Mouse (Mus musculus): ENCODE measurements around the gene Carns1. TPM values are rescaled to one million over a fixed set of nuclear protein-coding genes. Genes with fewer than 3 reads are reported as not detected.
"Not testable (repeated sequence)": the region's sequence is repeated elsewhere in the genome, so short reads cannot be mapped to it uniquely, and the experiment has no call there.

Carns1 gene
- polyA plus RNA-seq, 1 experiment from 2014 or later, result 2.6 TPM

GRCm38 (mm10) chr19:4136463-4136862 is 38.8 kb downstream of the Carns1 start:
- Histone ChIP-seq H3K27me3 (no peaks in the 10 kb centered on the region), H3K4me3 (no peak overlapping the region), H3K36me3 (peaks cover 18% of the 10 kb centered on the region), H3K27ac (no peak overlapping the region), H3K4me2 (replicated peaks) (no peak overlapping the region), H3K4me1 (no peaks in the 10 kb centered on the region), H3K9ac (no peak overlapping the region), H3K9me3 (no peaks in the 10 kb centered on the region)
- WGBS, result 75% methylated on average over 5 of the region's 5 CpGs
- no peak for ATAC-seq (ENCODE audit: insufficient number of reproducible peaks, insufficient read depth, low FRiP score, low TSS enrichment)

GRCm38 (mm10) chr19:4135963-4136345 is 39.3 kb downstream of the Carns1 start:
- WGBS, result 27% methylated on average over 8 of the region's 8 CpGs
- not testable (repeated sequence) for H3K4me2 ChIP-seq (replicated peaks); H3K9me3 ChIP-seq; H3K27ac ChIP-seq; H3K27me3 ChIP-seq; ATAC-seq (ENCODE audit: insufficient number of reproducible peaks, insufficient read depth, low FRiP score, low TSS enrichment); H3K9ac ChIP-seq; H3K4me3 ChIP-seq; H3K4me1 ChIP-seq
- H3K36me3 ChIP-seq, result peaks cover 23% of the 10 kb centered on the region

- H3K4me1 ChIP-seq; H3K9me3 ChIP-seq; ATAC-seq (ENCODE audit: insufficient number of reproducible peaks, insufficient read depth, low FRiP score, low TSS enrichment); H3K27ac ChIP-seq; H3K27me3 ChIP-seq; H3K4me2 ChIP-seq (replicated peaks); H3K4me3 ChIP-seq; H3K9ac ChIP-seq: not testable (repeated sequence)
- WGBS, result 72% methylated on average over 6 of the region's 6 CpGs
- peaks cover 28% of the 10 kb centered on the region for H3K36me3 ChIP-seq
These were observed 39.9 kb downstream of the Carns1 start for GRCm38 (mm10) chr19:4135229-4135962.

- H3K27ac ChIP-seq, result no peak overlapping the region
- no peaks in the 10 kb centered on the region for H3K27me3 ChIP-seq
- ATAC-seq (ENCODE audit: insufficient number of reproducible peaks, insufficient read depth, low FRiP score, low TSS enrichment), result no peak
- no peaks in the 10 kb centered on the region for H3K4me1 ChIP-seq
- no peaks in the 10 kb centered on the region for H3K9me3 ChIP-seq
- H3K4me3 ChIP-seq, result no peak overlapping the region
- WGBS, result 88% methylated on average over 4 of the region's 4 CpGs
- no peak overlapping the region for H3K9ac ChIP-seq
- H3K4me2 ChIP-seq (replicated peaks), result no peak overlapping the region
- H3K36me3 ChIP-seq, result peaks cover 38% of the 10 kb centered on the region
These were observed 40.9 kb downstream of the Carns1 start for GRCm38 (mm10) chr19:4134354-4134753.

DNA sequence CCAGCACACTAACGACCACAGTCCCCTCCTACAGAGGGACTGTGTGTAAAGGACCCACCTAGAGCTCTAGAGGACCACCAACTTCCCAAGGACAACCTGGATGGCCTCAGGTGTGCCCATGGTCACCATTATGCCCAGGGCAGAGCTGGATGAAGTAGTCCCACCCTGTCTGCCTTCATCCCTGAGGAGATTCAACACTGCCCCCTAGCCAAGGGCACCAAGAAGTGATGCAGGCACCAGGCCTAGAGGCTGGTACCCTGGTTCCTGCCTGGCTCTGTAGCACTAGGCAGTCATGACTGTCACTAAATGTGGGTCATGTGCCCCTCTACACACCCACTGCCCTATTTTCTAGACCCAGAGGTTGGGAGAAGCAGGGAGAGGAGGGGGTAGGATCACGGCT is 43.5 kb downstream of the Carns1 start:
- no peak overlapping the region for H3K4me2 ChIP-seq (replicated peaks)
- 86% methylated on average over 2 of the region's 2 CpGs for WGBS
- H3K9ac ChIP-seq, result no peak overlapping the region
- H3K4me1 ChIP-seq, result peaks cover 5% of the 10 kb centered on the region
- no peaks in the 10 kb centered on the region for H3K9me3 ChIP-seq
- H3K4me3 ChIP-seq, result no peak overlapping the region
- H3K27me3 ChIP-seq, result no peaks in the 10 kb centered on the region
- ATAC-seq (ENCODE audit: insufficient number of reproducible peaks, insufficient read depth, low FRiP score, low TSS enrichment), result no peak
- no peak overlapping the region for H3K27ac ChIP-seq
- peaks cover 49% of the 10 kb centered on the region for H3K36me3 ChIP-seq

- H3K4me2 ChIP-seq (replicated peaks), result no peak overlapping the region
- no peaks in the 10 kb centered on the region for H3K27me3 ChIP-seq
- no peak overlapping the region for H3K9ac ChIP-seq
- H3K4me3 ChIP-seq, result no peak overlapping the region
- 91% methylated on average over 5 of the region's 5 CpGs for WGBS
- peaks cover 9% of the 10 kb centered on the region for H3K4me1 ChIP-seq
- ATAC-seq (ENCODE audit: insufficient number of reproducible peaks, insufficient read depth, low FRiP score, low TSS enrichment), result no peak
- no peaks in the 10 kb centered on the region for H3K9me3 ChIP-seq
- no peak overlapping the region for H3K27ac ChIP-seq
- H3K36me3 ChIP-seq, result peaks cover 49% of the 10 kb centered on the region
These were observed 44.2 kb downstream of the Carns1 start for GRCm38 (mm10) chr19:4131075-4131474.

- H3K9ac ChIP-seq, result no peak overlapping the region
- WGBS, result 89% methylated on average over 4 of the region's 4 CpGs
These were observed 45.2 kb downstream of the Carns1 start for GRCm38 (mm10) chr19:4130106-4130505.

GRCm38 (mm10) chr19:4129462-4129861 is 45.8 kb downstream of the Carns1 start:
- WGBS, result 94% methylated on average over 7 of the region's 7 CpGs
- no peak overlapping the region for H3K27ac ChIP-seq
- H3K9me3 ChIP-seq, result no peaks in the 10 kb centered on the region
- H3K4me3 ChIP-seq, result no peak overlapping the region
- no peak overlapping the region for H3K9ac ChIP-seq
- ATAC-seq (ENCODE audit: insufficient number of reproducible peaks, insufficient read depth, low FRiP score, low TSS enrichment), result no peak
- no peaks in the 10 kb centered on the region for H3K27me3 ChIP-seq
- H3K4me1 ChIP-seq, result peaks cover 9% of the 10 kb centered on the region
- no peak overlapping the region for H3K4me2 ChIP-seq (replicated peaks)
- peaks cover 49% of the 10 kb centered on the region for H3K36me3 ChIP-seq

More at GRCm38 (mm10) chr19:4130106-4130505, 45.2 kb downstream of the Carns1 start:
- H3K36me3 ChIP-seq, result peaks cover 49% of the 10 kb centered on the region
- ATAC-seq (ENCODE audit: insufficient number of reproducible peaks, insufficient read depth, low FRiP score, low TSS enrichment), result no peak
- H3K27ac ChIP-seq, result no peak overlapping the region
- no peak overlapping the region for H3K4me2 ChIP-seq (replicated peaks)
- peaks cover 9% of the 10 kb centered on the region for H3K4me1 ChIP-seq
- no peaks in the 10 kb centered on the region for H3K27me3 ChIP-seq
- H3K4me3 ChIP-seq, result no peak overlapping the region
- no peaks in the 10 kb centered on the region for H3K9me3 ChIP-seq

DNA sequence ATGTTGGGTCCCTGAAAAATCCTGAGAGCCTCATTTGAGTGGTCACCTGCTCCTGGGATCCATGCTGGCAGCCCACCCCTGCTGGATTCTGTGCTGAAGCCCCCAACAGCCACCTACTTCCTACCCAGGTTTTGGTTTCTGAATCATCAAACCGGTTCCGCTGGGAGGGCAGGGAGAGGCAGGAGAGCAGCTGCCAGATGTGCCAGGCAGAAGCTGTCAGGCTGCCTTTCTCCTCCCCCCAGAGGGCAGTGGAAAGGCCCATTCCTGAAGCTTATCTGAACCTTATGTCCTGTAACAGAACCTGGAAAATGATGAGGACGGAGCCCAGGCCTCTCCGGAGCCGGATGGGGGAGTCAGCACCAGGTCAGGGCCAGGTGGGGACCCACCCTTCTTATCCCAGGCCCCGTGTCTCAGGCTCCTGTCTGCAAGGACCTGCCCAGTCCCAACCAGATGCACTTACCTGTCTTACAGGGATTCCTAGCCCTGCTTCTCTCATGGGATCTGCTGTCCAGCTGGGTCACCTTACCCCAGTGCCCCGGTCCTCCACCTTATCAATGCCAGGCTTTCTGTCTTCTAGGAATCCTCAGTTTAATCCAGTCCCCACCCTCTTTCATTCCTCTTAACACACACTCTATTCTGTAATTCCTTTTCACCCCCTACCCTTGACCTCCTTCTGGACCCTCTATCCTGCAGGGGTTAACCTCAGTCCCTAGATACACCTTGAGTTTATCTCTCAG is 48.4 kb downstream of the Carns1 start:
- H3K36me3 ChIP-seq, result peaks cover 36% of the 10 kb centered on the region
- H3K27ac ChIP-seq, result peak overlapping the region; percentile 19; the same call in 1 of the 2 replicates
- 55% methylated on average over 7 of the region's 7 CpGs for whole genome bisulfite sequencing
- ATAC-seq (ENCODE audit: insufficient number of reproducible peaks, insufficient read depth, low FRiP score, low TSS enrichment), result no peak
- H3K4me2 ChIP-seq (replicated peaks), result peak overlapping the region; percentile 71
- peaks cover 9% of the 10 kb centered on the region for H3K4me1 ChIP-seq
- no peaks in the 10 kb centered on the region for H3K27me3 ChIP-seq
- H3K4me3 ChIP-seq, result peak overlapping the region; percentile 83
- peak overlapping the region; percentile 73 for H3K9ac ChIP-seq
- H3K9me3 ChIP-seq, result no peaks in the 10 kb centered on the region

- Histone ChIP-seq H3K27me3 (no peaks in the 10 kb centered on the region), H3K9me3 (no peaks in the 10 kb centered on the region), H3K4me2 (replicated peaks) (peak within 1 kb of the TSS; percentile 71), H3K36me3 (peaks cover 27% of the 10 kb centered on the region), H3K9ac (peak within 1 kb of the TSS; percentile 73), H3K4me1 (peaks cover 9% of the 10 kb centered on the region), H3K27ac (peak within 1 kb of the TSS; percentile 58; the same call in 1 of the 2 replicates), H3K4me3 (peak within 1 kb of the TSS; percentile 83)
- WGBS, result 1% methylated on average over 64 of the region's 64 CpGs
- peak; percentile 93 for ATAC-seq (ENCODE audit: insufficient number of reproducible peaks, insufficient read depth, low FRiP score, low TSS enrichment)
These were observed 49.3 kb downstream of the Carns1 start, which contains the start of gene Aip for GRCm38 (mm10) chr19:4125741-4126696. Gene Aip (minus strand): TSS chr19:4125858.

- H3K27me3 ChIP-seq, H3K9me3 ChIP-seq: not testable (repeated sequence)
- 9% methylated on average over 2 of the region's 4 CpGs for WGBS
- peak; percentile 41 for ATAC-seq (ENCODE audit: insufficient number of reproducible peaks, insufficient read depth, low FRiP score, low TSS enrichment)
- Histone ChIP-seq H3K27ac (0 out of 2 replicates have a peak overlapping the region, but pooled peaks have one; percentile 12), H3K9ac (peak overlapping the region; percentile 73), H3K4me2 (replicated peaks) (peak overlapping the region; percentile 71), H3K4me1 (peaks cover 16% of the 10 kb centered on the region), H3K36me3 (peaks cover 21% of the 10 kb centered on the region), H3K4me3 (peak overlapping the region; percentile 83)
These were observed 50.0 kb downstream of the Carns1 start for GRCm38 (mm10) chr19:4125268-4125667.
